Mouse (Mus musculus) cerebellum, adult 2 months (tissue): ENCODE measurements at regions not wholly inside any gene's neighbourhood (a gene's known extent, or its start where the extent isn't known, plus 50 kb on each side); places are given as distances from the start of the nearest gene placed in this dataset.

Experiments
- CTCF ChIP-seq: fragments of 200-500 bp; IDR thresholded peaks from 2 replicates; pipeline ENCODE4 v1.5.1; 2011; ENCODE audit warnings: low read depth, mild to moderate bottlenecking, control low read depth, low read length, moderate library complexity, borderline replicate concordance; ENCODE audit not compliant: insufficient read depth
- POLR2A ChIP-seq: fragments of 200-500 bp; IDR thresholded peaks from 2 replicates; pipeline ENCODE4 v1.6.1; 2011; ENCODE audit warnings: low read length, control low read depth, borderline replicate concordance; ENCODE audit not compliant: insufficient read depth

GRCm38 (mm10) chr14:114875101-114875500 is 216.9 kb upstream of the Gpc5 start:
- TF ChIP-seq POLR2A (no peak), CTCF (no peak)
